Mouse (Mus musculus): ENCODE data around the gene Bora. TPM values are rescaled to one million over a fixed set of nuclear protein-coding genes. Genes with fewer than 3 reads are reported as not detected.
"Not testable (repeated sequence)": the region's sequence is repeated elsewhere in the genome, so short reads cannot be mapped to it uniquely, and the experiment has no call there.

The Bora gene
- 1 to 10 TPM; 2.8 to 3.3 TPM for total RNA-seq (2021)
- long read RNA-seq, experiment 1, partial matches to known transcripts, result 0 of 3 reads
- long read RNA-seq, experiment 1, other reads (novel, unspliced or antisense), result 0 of 3 reads
- long read RNA-seq, experiment 2, partial matches to known transcripts, result 1 of 3 reads
- long read RNA-seq, experiment 2, other reads (novel, unspliced or antisense), result 2 of 3 reads

DNA sequence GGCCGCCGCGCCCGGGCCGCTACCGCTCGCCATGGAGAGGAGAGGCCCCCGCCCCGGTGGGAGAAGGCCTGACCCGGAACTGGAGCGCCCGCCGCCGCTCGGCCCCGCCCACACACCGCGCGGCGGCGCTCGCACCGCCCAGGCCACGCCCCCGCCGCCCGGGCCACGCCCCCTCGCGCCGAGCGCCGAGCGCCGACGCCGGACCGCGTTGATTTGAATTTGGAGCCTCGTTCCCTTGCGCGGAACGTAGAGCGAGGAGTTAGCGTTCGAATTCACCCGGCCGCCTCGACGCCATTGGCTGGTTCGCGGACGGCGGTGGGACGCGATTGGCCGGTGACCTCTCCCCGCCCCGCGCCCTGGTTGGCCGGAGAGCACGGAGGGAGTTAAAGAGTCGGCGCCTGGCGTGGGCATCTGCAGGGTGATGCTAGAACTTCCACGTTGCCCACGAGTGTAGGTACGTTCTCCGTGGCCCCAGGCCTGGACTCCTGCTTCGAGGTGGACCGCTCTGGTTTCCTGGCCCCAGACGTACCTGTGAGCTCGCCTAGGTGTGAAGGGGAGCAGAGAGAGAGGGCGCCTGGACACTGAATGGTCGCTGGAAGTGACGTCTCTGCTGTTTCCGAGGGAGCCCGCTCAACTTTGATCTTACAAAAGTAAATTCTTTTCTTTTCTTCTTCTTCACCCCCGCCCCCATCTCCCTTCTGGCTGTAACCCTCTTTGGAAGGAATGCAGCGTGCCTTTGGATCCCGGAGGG, at the start of gene Bora, which contains the start of gene Mzt1:
Bora (plus strand) TSS at position 192 of the 751 bp plus-strand sequence.
Mzt1 (minus strand) TSS at position 104 of the 751 bp plus-strand sequence.
- DNase-seq (ENCODE audit: low spot score in 2 of 2), result peak; percentile 84 to 91

DNA sequence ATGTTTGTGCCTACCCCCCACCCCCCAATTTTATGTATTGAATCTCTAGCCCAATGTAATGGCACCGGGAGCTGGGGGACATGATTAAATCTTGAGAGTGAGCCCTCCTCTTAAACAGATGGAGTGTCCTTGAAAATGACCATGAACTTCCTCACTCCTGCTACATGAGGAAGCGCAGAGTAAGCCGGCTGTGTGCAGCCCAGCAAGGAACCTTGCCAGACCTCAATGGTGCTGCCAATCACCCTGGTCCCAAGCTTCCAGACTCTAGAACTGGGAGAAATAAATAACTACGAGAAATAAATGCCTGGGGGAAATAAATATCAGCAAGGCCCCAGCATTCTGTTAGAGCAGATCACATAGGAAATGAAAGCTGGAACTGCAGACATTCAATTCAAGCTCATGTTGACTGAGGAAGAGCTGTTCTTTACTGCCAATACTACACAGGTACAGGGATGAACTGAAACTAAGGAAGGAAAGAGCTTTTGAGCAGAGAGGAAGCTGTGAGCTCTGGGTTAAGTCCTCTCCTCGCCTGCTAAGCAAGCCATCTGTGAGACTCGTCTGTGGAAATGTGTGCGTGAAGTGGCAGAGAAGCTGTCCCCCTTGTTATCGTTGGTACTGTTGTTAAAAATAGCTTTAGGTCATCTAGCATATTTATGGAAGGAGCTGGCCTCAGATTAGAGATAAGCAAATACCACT, 35.6 kb upstream of the Bora start:
- no peak for DNase-seq (ENCODE audit: low spot score in 2 of 2)

DNA sequence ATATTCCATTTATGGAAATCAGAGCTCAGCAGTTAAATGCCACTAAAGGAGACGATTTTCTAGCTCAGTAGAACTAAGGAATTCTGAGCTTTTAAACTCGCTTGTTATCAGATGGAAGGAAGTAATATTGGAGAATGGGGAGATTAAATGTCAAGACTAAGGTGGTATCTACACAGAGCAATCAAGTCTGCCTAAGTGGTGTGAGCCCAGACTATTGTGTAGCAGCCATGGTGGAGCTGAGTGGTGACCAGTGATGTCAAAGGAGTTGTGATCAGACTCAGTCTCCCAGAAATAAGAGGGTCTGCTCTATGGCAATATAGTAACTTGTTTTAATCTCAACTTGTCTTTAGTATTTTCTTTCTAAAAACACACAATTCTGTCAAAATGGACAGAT, 35.1 kb upstream of the Bora start:
- DNase-seq (ENCODE audit: low spot score in 2 of 2), result no peak

DNA sequence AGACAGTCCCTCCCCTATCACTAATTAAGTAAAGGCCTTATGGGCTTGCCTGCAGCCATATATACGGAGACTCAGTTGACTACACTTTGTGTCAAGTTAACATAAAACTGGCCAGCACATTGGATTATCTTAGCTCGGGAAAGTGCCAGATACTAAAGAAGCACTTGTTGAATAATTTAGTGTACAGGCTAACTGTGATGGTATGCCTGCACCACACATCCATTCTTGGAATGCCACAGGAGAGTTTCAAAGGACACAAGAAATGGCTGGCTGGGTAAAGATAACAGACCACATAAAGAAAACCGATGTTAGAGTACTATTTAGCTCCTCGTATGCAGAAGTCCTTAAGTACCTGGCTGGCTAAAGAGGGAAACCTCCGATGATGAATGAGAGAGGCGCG, 27.3 kb upstream of the Bora start:
- no peak for DNase-seq (ENCODE audit: low spot score in 2 of 2)

DNA sequence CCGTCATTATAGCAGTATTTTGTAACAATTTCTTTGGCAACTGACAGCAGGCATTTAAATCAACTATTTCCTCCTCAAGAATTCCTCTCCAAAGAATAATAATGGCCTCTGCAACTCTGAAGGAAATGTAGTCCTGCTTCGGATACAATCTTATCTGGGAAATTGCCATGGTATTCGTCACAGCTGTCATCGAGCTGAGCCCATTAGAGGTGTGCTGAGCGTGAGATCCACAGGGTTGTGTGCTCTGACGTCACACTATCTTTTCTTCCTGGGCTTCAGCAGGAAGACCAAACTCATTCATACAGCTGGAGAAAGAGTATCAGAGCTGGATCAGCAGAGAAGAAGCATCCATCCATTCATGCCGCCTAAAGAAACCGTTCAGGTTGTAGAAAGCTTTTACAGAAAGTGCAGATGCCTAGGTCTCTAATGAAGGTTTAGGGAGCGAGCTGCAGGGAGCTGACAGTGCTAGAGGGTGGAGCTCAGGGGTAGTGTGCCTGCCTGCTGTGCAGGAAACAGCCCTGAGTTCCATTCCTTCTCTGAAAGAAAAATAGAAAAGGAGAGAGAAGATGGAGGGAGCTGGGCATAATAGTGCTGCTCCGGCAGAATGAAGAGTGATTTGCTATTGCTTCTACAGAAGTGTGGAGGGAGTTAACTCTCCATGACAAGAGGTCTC, 26.8 kb upstream of the Bora start:
- DNase-seq (ENCODE audit: low spot score in 2 of 2), result no peak

DNA sequence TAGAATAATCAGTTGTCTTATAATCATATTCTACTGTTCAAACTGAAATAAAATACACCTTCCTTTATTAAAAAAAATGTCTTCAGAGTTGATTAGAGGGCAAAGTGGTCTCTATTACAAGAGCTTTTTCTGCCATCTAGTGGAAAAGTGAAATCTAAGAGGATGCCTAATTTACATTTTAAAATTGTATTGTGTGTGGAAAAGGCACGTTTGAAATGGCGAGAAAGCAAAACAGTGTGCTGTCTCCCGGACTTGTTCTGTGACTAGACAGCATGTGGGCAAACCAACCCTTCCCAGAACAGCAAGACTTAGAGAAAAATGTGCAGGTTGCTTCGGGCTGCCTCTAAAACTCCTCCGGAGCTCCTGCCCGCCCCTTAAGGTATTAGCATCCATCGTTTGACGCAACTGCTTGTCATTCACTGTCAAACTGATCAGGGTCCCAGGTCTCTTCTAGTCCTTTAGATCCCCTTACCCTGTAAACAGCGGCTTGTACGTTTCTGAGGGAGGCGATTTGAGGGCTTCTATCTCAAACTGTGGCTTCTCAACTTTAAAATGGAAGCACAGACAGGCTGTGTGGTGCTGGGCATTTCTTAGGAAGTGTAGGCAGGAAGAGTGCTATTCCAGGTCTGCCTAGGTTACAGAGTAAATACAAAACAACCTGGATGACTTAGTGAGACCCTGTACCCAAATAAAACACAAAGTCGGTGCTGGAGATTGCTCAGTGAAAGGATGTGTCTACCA, 23.5 kb upstream of the Bora start:
- DNase-seq (ENCODE audit: low spot score in 2 of 2), result peak in 1 of 2 experiments; percentile 26

DNA sequence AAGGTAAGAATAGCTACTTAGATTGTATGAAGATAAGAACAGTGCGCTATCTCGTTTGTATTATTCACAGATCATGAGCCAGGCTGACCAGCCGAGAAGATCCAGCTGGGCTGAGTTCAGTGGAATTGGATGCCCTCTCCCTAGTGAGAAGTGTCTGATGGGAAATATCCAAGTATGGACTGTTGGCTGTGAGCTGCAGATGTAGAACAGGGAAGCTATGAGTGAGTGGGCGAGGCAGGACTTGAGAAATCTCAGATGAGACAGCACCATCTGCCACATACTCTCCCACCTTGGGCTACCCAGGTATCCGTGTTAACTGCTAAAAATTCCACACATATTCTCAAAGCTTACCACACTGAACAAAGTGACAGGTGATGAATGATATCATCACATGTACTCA, 16.0 kb upstream of the Bora start:
- DNase-seq (ENCODE audit: low spot score in 2 of 2), result no peak

DNA sequence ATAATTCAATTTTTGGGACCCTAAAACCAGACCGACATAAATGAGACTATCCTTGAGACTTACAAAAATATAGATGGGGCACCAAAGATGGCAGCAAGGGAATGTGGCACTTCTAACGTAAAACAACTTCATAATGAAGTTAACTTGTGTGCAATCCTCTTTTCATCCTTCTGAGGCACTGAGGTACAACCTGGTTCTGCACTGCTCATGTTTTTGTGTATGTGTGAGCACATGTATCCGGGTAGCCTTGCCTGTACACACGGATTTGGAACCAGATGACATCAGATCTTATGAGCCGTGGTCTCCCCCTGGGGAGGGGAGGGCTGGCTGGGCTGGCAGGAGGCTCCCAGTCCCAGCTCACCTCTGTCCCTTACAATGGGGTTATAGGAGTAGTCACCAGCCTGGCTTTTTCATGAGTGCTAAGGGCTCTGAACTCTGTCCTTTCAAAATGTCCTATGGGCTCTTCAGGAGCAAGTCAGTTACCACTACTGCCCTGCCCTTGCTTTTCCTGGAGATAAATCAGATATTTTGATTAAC, 14.6 kb upstream of the Bora start:
- DNase-seq (ENCODE audit: low spot score in 2 of 2), result no peak

DNA sequence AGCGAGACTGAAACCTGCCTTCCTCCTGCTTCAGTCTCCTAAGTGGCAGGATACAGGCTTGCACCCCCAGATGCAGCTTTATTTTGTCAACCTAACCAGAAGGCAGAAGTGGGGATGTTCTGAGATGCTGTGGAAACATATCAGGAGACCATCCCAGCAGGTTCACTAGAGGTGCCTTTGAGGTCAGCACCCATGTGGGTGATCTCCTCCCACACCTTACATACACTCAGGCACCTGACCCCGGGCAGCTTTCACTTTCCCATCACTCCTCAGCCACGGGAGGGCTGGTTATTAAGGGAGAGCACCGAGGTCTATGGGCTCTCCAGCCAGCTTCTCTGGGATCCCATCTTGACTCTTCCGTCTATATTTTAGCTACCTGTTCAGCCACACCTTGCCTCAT, 13.4 kb upstream of the Bora start:
- DNase-seq (ENCODE audit: low spot score in 2 of 2), result no peak

DNA sequence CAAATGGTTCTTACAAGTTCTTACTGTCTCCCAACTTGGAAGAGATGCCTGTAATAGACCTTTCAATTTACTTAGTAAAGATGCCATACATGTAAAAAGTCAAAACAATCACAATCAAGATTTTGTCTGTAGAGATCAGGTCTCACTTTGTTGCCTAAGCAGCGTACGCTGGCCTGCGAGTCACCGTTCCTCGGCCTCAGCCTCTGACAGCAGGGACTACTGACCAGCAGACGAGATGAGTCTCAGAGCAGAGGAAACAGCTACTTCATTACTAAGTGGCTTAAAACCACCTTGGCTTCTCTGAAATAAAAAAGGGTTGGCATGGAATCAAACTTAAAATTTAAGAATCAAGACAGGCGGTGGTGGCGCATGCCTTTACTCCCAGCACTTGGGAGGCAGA, 11.2 kb upstream of the Bora start:
- not testable (repeated sequence) for DNase-seq (ENCODE audit: low spot score in 2 of 2)

DNA sequence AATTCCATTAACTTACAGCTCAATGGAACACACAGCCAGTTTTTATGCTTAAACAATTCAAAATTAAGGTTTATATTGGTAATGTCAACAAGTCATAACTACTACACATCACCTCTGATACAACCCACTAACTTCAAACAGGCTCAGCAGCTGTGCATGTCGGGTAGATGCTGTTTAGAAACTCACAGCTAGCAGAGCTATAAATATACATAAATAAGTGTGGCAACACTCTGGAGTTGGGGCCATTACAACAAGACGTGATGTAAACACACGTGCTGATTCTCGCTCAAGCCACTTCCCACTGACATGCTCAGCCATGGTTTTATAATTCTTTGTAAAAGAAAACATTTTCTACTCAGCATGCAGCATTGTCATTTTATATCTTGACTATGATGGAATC, 10.0 kb upstream of the Bora start:
- no peak for DNase-seq (ENCODE audit: low spot score in 2 of 2)

DNA sequence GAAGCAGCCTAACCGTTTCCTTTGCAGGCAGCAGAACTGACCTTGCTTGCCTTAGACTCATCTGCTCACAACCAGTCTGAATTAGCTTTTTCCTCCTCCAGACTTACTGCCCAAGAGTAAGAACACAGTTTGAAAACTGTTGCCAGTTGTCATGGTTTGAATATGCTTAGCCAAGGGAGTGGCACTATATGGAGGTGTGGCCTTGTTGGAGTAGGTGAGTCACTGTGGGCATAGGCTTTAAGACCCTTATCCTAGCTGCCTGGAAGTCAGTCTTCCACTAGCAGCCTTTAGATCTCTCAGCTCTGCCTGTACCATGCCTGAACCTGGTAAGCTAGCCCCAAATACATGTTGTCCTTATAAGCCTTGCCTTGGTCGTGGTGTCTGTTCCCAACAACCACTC, 8.3 kb upstream of the Bora start:
- no peak for DNase-seq (ENCODE audit: low spot score in 2 of 2)

DNA sequence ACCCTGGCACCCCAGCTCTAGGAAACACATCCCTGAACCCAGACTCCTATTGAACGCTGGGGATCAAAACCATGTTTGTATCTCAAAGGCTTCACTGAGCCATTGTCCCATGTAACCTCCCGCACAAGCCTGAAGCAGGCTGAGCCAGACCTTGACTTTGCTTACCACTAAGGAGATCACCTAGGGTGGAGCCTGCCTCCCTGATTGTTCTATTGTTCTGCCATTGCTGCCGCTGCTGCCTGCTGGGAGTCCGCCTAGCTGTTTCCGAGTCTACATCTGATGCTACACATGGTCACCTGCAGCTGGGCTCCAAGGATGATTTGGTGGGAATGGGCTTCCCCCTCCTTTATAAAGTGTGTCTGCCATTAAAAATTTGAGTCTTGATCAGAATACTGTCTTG, 6.7 kb upstream of the Bora start:
- DNase-seq (ENCODE audit: low spot score in 2 of 2), result not testable (repeated sequence)

DNA sequence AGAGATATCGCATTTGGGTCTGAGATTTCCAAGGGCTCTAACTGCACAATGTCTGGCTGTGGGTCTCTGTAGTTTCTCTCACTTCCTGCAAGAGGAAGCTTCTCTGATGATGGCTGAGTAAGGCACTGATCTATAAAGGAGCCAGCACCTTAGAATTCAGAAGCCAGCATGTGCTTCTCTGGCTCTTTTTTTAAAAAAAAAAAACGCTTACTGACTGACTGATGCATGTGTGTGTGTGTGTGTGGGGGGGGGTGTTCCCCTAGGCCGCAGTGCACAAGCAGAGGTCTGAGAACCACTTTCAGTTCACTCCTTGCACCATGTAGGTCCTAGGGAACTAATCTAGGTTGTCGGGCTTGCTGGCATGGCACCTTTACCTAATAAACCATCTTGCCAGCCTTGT, 4.6 kb upstream of the Bora start:
- no peak for DNase-seq (ENCODE audit: low spot score in 2 of 2)

DNA sequence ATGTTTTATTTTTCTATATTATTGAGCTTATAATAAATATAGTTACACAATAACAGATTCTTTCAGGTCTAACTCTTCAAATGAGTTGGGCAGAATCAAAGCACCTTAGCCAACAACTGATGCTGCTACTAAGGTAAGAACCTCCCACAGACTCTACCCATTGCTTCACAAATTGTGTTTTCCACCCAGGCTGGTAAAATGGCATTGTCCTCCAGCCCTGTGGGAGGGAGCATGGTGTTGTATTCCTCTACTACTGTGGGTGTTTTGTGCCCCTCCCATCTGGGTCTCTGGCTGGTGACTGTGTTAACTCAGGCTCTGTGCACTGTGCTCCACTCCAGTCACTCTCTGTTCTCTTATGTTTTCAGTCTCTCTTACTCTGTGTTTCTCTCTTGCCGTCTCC, 2.5 kb upstream of the Bora start:
- peak in 1 of 2 experiments; percentile 16 for DNase-seq (ENCODE audit: low spot score in 2 of 2)

DNA sequence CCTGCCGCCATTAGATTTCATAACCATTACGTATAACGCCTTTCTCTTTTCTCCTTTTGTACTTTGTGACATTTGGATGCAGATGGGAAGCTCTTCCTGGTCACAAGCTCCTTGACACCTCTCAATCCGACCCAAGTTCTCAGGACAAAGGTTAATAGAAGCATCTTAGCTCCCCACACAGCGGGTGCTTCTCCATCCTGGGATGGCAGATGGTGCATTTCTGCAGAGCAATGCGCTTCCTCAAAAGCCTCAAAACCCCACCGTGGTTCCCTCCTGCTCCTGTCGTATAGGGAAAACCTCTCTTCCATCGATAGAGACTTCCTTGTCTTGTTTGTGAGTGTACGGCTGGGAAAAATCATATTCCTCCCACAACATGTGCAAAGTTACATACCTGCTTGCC, 1.9 kb upstream of the Bora start:
- no peak for DNase-seq (ENCODE audit: low spot score in 2 of 2)

DNA sequence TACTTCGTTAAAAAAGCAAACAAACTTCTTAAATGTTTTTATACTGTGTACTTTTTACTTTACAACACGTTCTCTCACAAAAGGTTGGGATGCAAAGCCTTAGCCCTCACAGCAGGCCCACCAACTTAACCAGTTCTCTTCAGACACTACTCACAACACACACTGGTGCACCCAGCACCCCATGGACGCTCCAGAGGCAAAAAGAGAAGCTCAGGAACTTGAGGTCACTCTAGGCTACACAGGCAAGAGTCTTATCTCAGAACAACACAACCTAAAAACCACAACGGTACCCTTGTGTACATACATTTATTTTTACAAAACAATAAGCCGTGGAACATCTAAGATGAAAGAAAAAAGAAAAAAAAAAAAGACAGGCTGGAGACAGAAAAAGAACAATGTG, 1.3 kb upstream of the Bora start:
- DNase-seq (ENCODE audit: low spot score in 2 of 2), result no peak

DNA sequence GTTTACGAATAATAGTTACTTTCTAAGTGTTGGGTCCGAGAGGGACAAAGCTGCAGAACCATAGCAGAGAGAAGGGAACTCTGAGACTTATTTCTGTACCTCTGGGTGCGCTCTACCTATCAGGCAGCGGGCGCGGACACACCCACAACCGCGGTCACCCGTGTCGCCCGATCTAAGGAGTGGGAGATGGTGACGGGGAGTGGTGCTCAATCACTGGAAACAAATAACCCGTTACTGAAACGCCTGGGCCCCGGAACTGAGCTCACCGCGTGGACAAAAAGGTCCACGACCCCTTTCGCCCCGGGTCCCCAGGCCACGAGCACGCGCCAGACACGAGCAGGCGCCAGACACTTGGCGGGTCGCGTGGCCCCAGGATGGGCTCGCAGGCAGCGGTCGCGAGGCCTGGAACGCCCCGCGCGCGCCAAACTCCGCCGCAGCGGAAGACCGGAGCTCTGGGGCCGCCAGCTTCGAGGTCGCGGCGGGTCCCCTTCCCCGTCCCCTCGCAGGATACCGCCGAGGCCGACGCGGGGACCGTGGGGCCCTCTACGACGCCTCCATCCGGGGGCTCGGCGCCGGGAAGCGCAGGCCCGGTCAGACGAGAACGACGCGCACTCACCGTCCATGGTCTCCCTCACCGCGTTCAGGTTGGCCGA, 518 bp upstream of the Bora start:
- no peak for DNase-seq (ENCODE audit: low spot score in 2 of 2)

DNA sequence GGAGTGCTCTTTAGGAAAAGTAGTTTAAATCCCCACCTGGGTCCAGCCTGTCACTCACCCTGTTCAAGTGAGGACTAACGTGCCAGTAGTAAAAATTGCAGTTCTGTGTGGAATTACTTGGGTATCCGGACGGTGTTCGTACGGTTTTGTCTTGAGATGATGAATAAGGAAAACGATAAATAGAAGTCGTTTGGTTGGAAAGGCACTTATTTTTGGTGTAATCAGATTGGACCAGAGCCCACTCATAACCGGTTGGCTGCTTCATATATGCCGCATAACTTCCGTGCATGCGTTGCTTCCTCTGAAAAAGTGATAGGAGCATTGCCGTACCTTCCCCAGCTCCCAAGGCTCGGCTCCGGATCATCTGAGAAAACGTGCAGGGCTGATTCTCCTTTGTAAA, 760 bp downstream of the Bora start:
- peak in 1 of 2 experiments; percentile 13 for DNase-seq (ENCODE audit: low spot score in 2 of 2)

DNA sequence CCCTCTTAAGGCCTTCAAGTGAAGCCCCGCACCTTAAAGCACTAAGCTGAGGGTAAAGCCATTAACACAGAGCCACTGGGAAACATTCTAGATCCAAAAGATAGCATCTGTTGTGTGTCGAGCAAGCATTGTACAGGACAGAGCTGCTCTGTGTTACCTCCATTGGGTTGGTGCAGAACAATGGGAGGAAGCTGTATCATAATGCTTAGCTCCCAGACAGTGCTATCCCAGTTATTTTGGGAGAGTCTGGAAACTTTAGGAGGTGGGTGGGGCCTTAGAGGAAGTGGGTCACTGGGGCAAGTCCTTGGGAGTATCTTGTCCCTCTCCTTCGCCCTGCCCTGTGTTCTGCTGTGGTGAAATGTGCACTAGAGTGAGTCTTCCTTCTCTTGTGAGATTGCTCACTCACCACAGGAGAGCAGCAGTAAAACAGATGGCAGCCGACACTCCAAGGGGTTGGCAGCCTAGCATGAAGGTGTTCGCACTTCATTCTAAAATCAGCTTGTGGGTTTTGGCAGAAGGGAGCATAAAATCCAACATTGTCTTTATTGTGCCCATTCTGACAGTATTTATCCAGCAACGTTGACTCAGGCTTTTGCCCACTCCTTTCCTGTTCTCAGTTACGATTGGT, 13.1 kb downstream of the Bora start:
- no peak for DNase-seq (ENCODE audit: low spot score in 2 of 2)

Measured in layer of hippocampus, postnatal 14 days (tissue).